Mouse (Mus musculus) intestine, embryonic 15.5 days (tissue): ENCODE measurements around the gene Polr2j. TPM values are rescaled to one million over a fixed set of nuclear protein-coding genes. Genes with fewer than 3 reads are reported as not detected.

Source experiments
- ATAC-seq: fragments of 200-750 bp; cut with Nextera tagmentation; 2 replicates; pipeline ENCODE4 v1.8.0; 2017; ENCODE audit warnings: moderate TSS enrichment, moderate library complexity
- H3K27ac ChIP-seq: fragments of 300-500 bp; sonication (generic); 2 replicates; pipeline ENCODE4 v1.5.1; 2015; ENCODE audit warnings: mild to moderate bottlenecking, inconsistent platforms
- H3K27me3 ChIP-seq: fragments of 300-500 bp; sonication (generic); replicated peaks from 2 replicates; pipeline ENCODE4 v1.6.1; 2015; ENCODE audit warnings: inconsistent platforms
- H3K36me3 ChIP-seq: fragments of 300-500 bp; sonication (generic); 2 replicates; pipeline ENCODE4 v1.6.1; 2015; ENCODE audit warnings: inconsistent platforms
- H3K4me1 ChIP-seq: fragments of 300-500 bp; sonication (generic); replicated peaks from 2 replicates; pipeline ENCODE4 v1.6.1; 2015; ENCODE audit warnings: inconsistent platforms
- H3K4me2 ChIP-seq: fragments of 300-500 bp; sonication (generic); replicated peaks from 2 replicates; pipeline ENCODE4 v1.6.1; 2015; ENCODE audit warnings: mild to moderate bottlenecking, inconsistent platforms
- H3K4me3 ChIP-seq: fragments of 300-500 bp; sonication (generic); replicated peaks from 2 replicates; pipeline ENCODE4 v1.5.1; 2015; ENCODE audit warnings: inconsistent platforms
- H3K9ac ChIP-seq: fragments of 300-500 bp; sonication (generic); 2 replicates; pipeline ENCODE4 v1.6.1; 2015; ENCODE audit warnings: inconsistent platforms
- H3K9me3 ChIP-seq: fragments of 300-500 bp; sonication (generic); 2 replicates; pipeline ENCODE4 v1.6.1; 2016; ENCODE audit warnings: inconsistent platforms
- WGBS: fragments of 180-500 bp; shearing (Covaris S2); methylation state at CpG from one replicate; pipeline ENCODE4 v1.1.7; 2015; 5-methylcytosine and 5-hydroxymethylcytosine counted together
- polyA plus RNA-seq: library from polyadenylated mRNA; unstranded; fragments of >200 nt; fragmentation: Nextera tagmentation; extraction: Ambion mirVana; gene quantifications from 2 replicates; pipeline ENCODE4 v1.2.1, GENCODE M21; 2015

The Polr2j gene
- polyA plus RNA-seq, 1 experiment from 2014 or later, result 236 TPM

DNA sequence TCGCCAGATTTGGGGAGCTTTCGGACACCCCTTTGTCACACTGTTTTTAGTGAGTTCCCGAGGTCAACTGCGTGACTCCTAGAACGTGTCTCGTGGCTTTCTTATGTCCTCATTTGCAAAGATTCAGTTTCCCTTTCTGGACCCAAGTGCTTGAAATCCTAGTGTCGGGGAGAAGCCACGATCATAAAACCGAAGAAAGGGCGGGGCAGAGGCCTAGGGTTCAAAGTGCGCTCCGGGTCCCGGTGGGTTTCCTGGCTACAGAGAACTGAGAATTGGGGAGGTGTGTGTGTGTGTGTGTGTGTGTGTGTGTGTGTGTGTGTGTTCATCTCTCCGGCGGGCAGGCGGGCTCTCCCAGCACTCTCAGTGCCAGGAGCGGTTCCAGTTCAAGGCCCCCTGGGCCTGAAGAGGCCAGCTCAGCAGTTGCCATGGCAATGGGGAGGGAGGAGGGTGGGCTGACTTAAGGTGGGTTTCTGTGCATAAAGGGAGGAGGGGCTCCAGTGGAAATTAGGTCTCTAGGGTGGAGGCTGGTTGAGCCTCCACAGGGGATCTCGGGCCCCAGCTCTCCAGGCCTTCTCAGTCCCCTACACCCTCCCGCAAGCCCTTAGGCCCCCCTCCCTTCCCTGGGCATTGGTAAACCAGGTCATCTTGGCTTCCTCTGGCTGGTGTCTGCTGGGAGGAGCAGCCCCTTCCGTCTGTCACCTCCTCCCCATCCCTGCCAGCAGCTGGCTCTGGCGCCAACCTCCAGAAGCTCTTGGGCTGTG, 31.4 kb upstream of the Polr2j start:
- Histone ChIP-seq H3K9me3 (no peaks in the 10 kb centered on the region), H3K36me3 (no peaks in the 10 kb centered on the region), H3K4me2 (peak overlapping the region; percentile 94), H3K27me3 (no peaks in the 10 kb centered on the region), H3K4me3 (peak overlapping the region; percentile 70), H3K4me1 (peaks cover 24% of the 10 kb centered on the region), H3K27ac (peak overlapping the region; percentile 19; the same call in 1 of the 2 replicates), H3K9ac (peak overlapping the region; percentile 39)
- ATAC-seq, result peak; percentile 30
- WGBS, result 20% methylated on average over 19 of the region's 21 CpGs

- H3K27me3 ChIP-seq, result no peaks in the 10 kb centered on the region
- ATAC-seq, result no peak
- peaks cover 24% of the 10 kb centered on the region for H3K4me1 ChIP-seq
- H3K36me3 ChIP-seq, result no peaks in the 10 kb centered on the region
- H3K9me3 ChIP-seq, result no peaks in the 10 kb centered on the region
- WGBS, result 91% methylated on average over 8 of the region's 8 CpGs
- H3K27ac ChIP-seq, result no peak overlapping the region
- H3K4me3 ChIP-seq, result no peak overlapping the region
- no peak overlapping the region for H3K9ac ChIP-seq
- no peak overlapping the region for H3K4me2 ChIP-seq
These were observed 30.1 kb upstream of the Polr2j start for GRCm38 (mm10) chr5:136086290-136086689.

DNA sequence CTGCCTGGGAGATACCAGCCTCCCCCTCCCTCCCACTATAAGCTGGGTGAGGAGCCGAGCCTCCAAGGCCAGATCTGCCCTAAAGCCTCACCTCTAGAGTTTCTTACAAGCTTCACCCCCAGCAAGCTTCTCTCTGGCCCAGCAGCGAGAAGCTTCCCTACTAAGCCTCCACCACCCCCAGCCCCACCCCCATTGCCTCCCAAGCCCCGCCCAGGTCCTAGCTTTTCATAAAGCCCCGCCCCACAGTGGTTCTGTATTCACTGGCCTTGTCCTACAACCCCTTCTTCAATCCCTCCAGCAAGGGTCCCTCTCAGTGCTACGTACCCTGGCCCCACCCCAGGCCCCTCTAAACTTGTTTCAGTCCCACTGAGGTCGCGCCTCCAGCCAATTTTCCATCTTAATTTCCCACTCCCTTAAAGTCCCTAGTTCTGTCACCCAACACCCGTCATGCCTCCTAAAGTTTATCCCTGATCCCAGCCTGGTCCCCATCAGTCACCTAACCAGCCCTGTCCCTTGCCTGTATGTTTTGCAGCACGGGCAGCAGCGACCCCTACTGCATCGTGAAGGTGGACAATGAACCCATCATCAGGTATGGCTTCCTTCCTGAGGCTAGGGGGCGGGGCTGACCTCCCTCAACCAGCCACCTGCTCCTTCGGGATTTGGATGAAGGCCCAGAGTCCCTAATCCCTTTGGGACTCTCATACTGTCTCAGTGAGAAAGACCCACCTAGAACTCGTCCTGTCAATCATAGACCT, 27.4 kb upstream of the Polr2j start:
- Histone ChIP-seq H3K36me3 (no peaks in the 10 kb centered on the region), H3K27ac (no peak overlapping the region), H3K9ac (no peak overlapping the region), H3K4me2 (no peak overlapping the region), H3K4me1 (peaks cover 23% of the 10 kb centered on the region), H3K27me3 (no peaks in the 10 kb centered on the region), H3K9me3 (no peaks in the 10 kb centered on the region), H3K4me3 (no peak overlapping the region)
- ATAC-seq, result no peak
- WGBS, result 26% methylated on average over 14 of the region's 14 CpGs

DNA sequence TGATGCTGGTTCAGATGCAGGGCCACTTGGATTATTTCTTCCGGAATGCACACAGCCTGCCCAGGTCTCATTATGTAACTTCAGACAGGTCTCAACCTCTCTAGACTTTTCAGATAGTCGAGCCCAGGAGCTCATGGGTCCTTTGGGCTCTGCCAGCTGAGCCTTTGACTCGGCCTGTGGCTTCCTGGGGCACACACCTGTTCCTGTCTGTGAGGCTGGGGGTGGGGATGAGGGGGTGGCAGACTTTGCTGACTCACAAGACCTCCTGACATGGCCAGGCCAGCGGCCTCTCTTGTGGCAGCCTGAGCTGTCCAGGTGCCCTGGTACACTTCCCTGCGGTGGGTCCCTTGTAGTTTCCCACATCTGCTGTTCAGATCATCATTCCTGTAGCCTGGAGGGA, 24.5 kb upstream of the Polr2j start:
- no peak overlapping the region for H3K4me3 ChIP-seq
- 65% methylated on average over 5 of the region's 5 CpGs for WGBS
- H3K9me3 ChIP-seq, result no peaks in the 10 kb centered on the region
- H3K4me2 ChIP-seq, result no peak overlapping the region
- H3K9ac ChIP-seq, result no peak overlapping the region
- peaks cover 11% of the 10 kb centered on the region; the same call in 1 of the 2 replicates for H3K4me1 ChIP-seq
- no peaks in the 10 kb centered on the region for H3K36me3 ChIP-seq
- H3K27me3 ChIP-seq, result no peaks in the 10 kb centered on the region
- H3K27ac ChIP-seq, result no peak overlapping the region
- no peak for ATAC-seq

GRCm38 (mm10) chr5:136094249-136095010, 22.0 kb upstream of the Polr2j start:
- Histone ChIP-seq H3K9ac (no peak overlapping the region), H3K4me2 (no peak overlapping the region), H3K36me3 (no peaks in the 10 kb centered on the region), H3K27me3 (no peaks in the 10 kb centered on the region), H3K4me1 (no peaks in the 10 kb centered on the region), H3K4me3 (no peak overlapping the region), H3K9me3 (no peaks in the 10 kb centered on the region), H3K27ac (no peak overlapping the region)
- ATAC-seq, result no peak
- WGBS, result 72% methylated on average over 8 of the region's 8 CpGs

- H3K4me2 ChIP-seq, result no peak overlapping the region
- no peaks in the 10 kb centered on the region for H3K27me3 ChIP-seq
- H3K4me3 ChIP-seq, result no peak overlapping the region
- ATAC-seq, result no peak
- H3K36me3 ChIP-seq, result no peaks in the 10 kb centered on the region
- H3K9ac ChIP-seq, result no peak overlapping the region
- no peaks in the 10 kb centered on the region for H3K9me3 ChIP-seq
- no peak overlapping the region for H3K27ac ChIP-seq
- H3K4me1 ChIP-seq, result no peaks in the 10 kb centered on the region
- WGBS, result 77% methylated on average over 7 of the region's 7 CpGs
These were observed 21.3 kb upstream of the Polr2j start for GRCm38 (mm10) chr5:136095089-136095488.

GRCm38 (mm10) chr5:136098536-136098935, 17.9 kb upstream of the Polr2j start:
- no peak for ATAC-seq
- peaks cover 14% of the 10 kb centered on the region for H3K4me1 ChIP-seq
- H3K36me3 ChIP-seq, result no peaks in the 10 kb centered on the region
- H3K9me3 ChIP-seq, result no peaks in the 10 kb centered on the region
- 84% methylated on average over 10 of the region's 10 CpGs for WGBS
- no peak overlapping the region for H3K27ac ChIP-seq
- H3K4me2 ChIP-seq, result no peak overlapping the region
- H3K9ac ChIP-seq, result no peak overlapping the region
- H3K27me3 ChIP-seq, result no peaks in the 10 kb centered on the region
- H3K4me3 ChIP-seq, result no peak overlapping the region

- Histone ChIP-seq H3K27ac (no peak overlapping the region), H3K9me3 (no peaks in the 10 kb centered on the region), H3K9ac (no peak overlapping the region; the same call in 1 of the 2 replicates), H3K4me1 (peaks cover 14% of the 10 kb centered on the region), H3K4me2 (peak overlapping the region; percentile 71), H3K27me3 (no peaks in the 10 kb centered on the region), H3K4me3 (peak overlapping the region; percentile 19), H3K36me3 (0 out of 2 replicates have a peak, but pooled peaks cover 7% of the 10 kb centered on the region)
- 10% methylated on average over 41 of the region's 41 CpGs for WGBS
- ATAC-seq, result peak; percentile 85
These were observed 14.2 kb upstream of the Polr2j start for GRCm38 (mm10) chr5:136102099-136102820.

DNA sequence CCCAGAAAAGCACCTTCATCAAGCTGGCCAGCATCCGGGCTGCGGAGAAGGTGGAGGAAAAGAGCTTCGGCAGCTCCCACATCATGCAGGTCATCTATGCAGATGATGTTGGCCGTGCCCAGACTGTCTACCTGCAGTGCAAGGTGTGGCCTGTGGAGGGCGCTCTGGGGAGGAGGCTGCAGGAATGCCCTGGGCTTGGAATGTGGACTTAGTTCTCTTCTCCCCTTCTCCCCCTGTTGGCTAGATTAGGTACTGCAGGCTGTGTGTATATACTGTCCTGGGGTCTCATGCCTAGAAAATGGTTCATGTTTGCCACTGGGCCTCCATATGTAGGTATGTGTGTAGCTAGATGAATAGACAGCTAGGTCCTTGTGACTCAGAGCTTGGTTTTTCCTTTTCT, 11.9 kb upstream of the Polr2j start:
- Histone ChIP-seq H3K9me3 (no peaks in the 10 kb centered on the region), H3K36me3 (0 out of 2 replicates have a peak, but pooled peaks cover 7% of the 10 kb centered on the region), H3K4me3 (no peak overlapping the region), H3K4me2 (no peak overlapping the region), H3K4me1 (peaks cover 14% of the 10 kb centered on the region), H3K27me3 (no peaks in the 10 kb centered on the region), H3K27ac (no peak overlapping the region), H3K9ac (no peak overlapping the region)
- 93% methylated on average over 5 of the region's 5 CpGs for WGBS
- ATAC-seq, result no peak

GRCm38 (mm10) chr5:136108486-136108885, 7.9 kb upstream of the Polr2j start:
- Histone ChIP-seq H3K4me2 (no peak overlapping the region), H3K4me1 (no peaks in the 10 kb centered on the region), H3K9me3 (no peaks in the 10 kb centered on the region), H3K9ac (no peak overlapping the region), H3K36me3 (0 out of 2 replicates have a peak, but pooled peaks cover 7% of the 10 kb centered on the region), H3K27me3 (no peaks in the 10 kb centered on the region), H3K4me3 (no peak overlapping the region), H3K27ac (no peak overlapping the region)
- WGBS, result 61% methylated on average over 2 of the region's 2 CpGs
- ATAC-seq, result no peak

DNA sequence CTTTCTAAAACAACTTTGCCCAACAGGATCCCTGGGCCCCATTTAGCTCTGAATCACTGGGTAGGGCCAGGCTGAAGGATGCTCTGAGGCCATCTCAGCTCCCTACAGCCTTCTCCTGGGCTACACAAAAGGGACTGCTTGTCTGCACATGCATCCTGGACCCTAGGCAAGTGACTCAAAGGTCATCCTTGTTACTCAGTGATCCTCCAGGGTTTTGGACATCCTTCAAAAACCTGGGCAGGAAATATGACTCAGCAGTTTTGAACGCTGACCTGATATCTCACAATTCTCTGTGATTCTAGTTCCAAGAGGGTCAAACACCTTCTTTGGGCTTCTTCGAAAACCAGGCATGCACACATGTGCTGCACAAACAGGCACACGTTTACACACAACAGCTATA, 7.4 kb upstream of the Polr2j start:
- H3K27me3 ChIP-seq, result no peaks in the 10 kb centered on the region
- no peak overlapping the region for H3K27ac ChIP-seq
- H3K4me2 ChIP-seq, result no peak overlapping the region
- H3K9me3 ChIP-seq, result no peaks in the 10 kb centered on the region
- H3K4me3 ChIP-seq, result no peak overlapping the region
- no peak overlapping the region for H3K9ac ChIP-seq
- ATAC-seq, result no peak
- H3K36me3 ChIP-seq, result 0 out of 2 replicates have a peak, but pooled peaks cover 7% of the 10 kb centered on the region
- WGBS, result 74% methylated on average over 3 of the region's 3 CpGs
- no peaks in the 10 kb centered on the region for H3K4me1 ChIP-seq
